Mouse (Mus musculus) forebrain, embryonic 10.5 days (tissue): ENCODE measurements at regions not wholly inside any gene's neighbourhood (a gene's known extent, or its start where the extent isn't known, plus 50 kb on each side); places are given as distances from the start of the nearest gene placed in this dataset.

Experiments used
- DNase-seq: peaks from one replicate; pipeline ENCODE4 v3.0.0-alpha.2; 2017; ENCODE audit warnings: low spot score; ENCODE audit errors: extremely low spot score
- H3K27ac ChIP-seq: fragments of 300-500 bp; sonication (generic); 2 replicates; pipeline ENCODE4 v1.5.1; 2016; ENCODE audit warnings: mild to moderate bottlenecking
- H3K27me3 ChIP-seq: fragments of 300-500 bp; sonication (generic); 2 replicates; pipeline ENCODE4 v1.6.1; 2016; ENCODE audit warnings: mild to moderate bottlenecking; ENCODE audit not compliant: poor library complexity, severe bottlenecking
- H3K36me3 ChIP-seq: fragments of 300-500 bp; sonication (generic); replicated peaks from 2 replicates; pipeline ENCODE4 v1.6.1; 2016; ENCODE audit warnings: mild to moderate bottlenecking, moderate library complexity
- H3K4me1 ChIP-seq: fragments of 300-500 bp; sonication (generic); 2 replicates; pipeline ENCODE4 v1.6.1; 2016
- H3K4me3 ChIP-seq: fragments of 300-500 bp; sonication (generic); 2 replicates; pipeline ENCODE4 v1.5.1; 2016; ENCODE audit warnings: mild to moderate bottlenecking, moderate library complexity
- H3K9me3 ChIP-seq: fragments of 300-500 bp; sonication (generic); 2 replicates; pipeline ENCODE4 v1.6.1; 2016; ENCODE audit warnings: mild to moderate bottlenecking, moderate library complexity
- WGBS: fragments of 180-500 bp; shearing (Covaris S2); methylation state at CpG from one replicate; pipeline ENCODE4 v1.1.7; 2016; 5-methylcytosine and 5-hydroxymethylcytosine counted together

GRCm38 (mm10) chr3:119950721-119951120, 166.5 kb upstream of the Ptbp2 start:
- Histone ChIP-seq H3K4me3 (no peak overlapping the region), H3K4me1 (peaks cover 56% of the 10 kb centered on the region), H3K9me3 (no peaks in the 10 kb centered on the region), H3K27ac (peak overlapping the region; percentile 83; the same call in 1 of the 2 replicates), H3K27me3 (no peaks in the 10 kb centered on the region), H3K36me3 (no peaks in the 10 kb centered on the region)
- WGBS = 92% methylated on average over 3 of the region's 3 CpGs
- no peak for DNase-seq

GRCm38 (mm10) chr3:119950070-119950469, 165.8 kb upstream of the Ptbp2 start:
- WGBS = 76% methylated on average over 2 of the region's 2 CpGs
- Histone ChIP-seq H3K36me3 (no peaks in the 10 kb centered on the region), H3K4me1 (peaks cover 57% of the 10 kb centered on the region), H3K27ac (peak overlapping the region; percentile 83), H3K27me3 (no peaks in the 10 kb centered on the region), H3K4me3 (no peak overlapping the region), H3K9me3 (no peaks in the 10 kb centered on the region)
- no peak for DNase-seq

- Histone ChIP-seq H3K4me3 (peak overlapping the region; percentile 42), H3K27ac (peak overlapping the region; percentile 83)
- WGBS = 13% methylated on average over 7 of the region's 7 CpGs
Observed at GRCm38 (mm10) chr3:119949620-119950019, 165.4 kb upstream of the Ptbp2 start.

GRCm38 (mm10) chr3:119949041-119949470, 164.8 kb upstream of the Ptbp2 start:
- Histone ChIP-seq H3K9me3 (no peaks in the 10 kb centered on the region), H3K27ac (peak overlapping the region; percentile 83), H3K4me1 (peaks cover 61% of the 10 kb centered on the region), H3K27me3 (no peaks in the 10 kb centered on the region), H3K4me3 (peak overlapping the region; percentile 42), H3K36me3 (no peaks in the 10 kb centered on the region)
- WGBS = 22% methylated on average over 17 of the region's 17 CpGs
- peak; percentile 66 for DNase-seq

More at GRCm38 (mm10) chr3:119949620-119950019, 165.4 kb upstream of the Ptbp2 start:
- no peaks in the 10 kb centered on the region for H3K27me3 ChIP-seq
- no peaks in the 10 kb centered on the region for H3K9me3 ChIP-seq
- peaks cover 57% of the 10 kb centered on the region for H3K4me1 ChIP-seq
- peak; percentile 47 for DNase-seq
- H3K36me3 ChIP-seq = no peaks in the 10 kb centered on the region

- Histone ChIP-seq H3K9me3 (no peaks in the 10 kb centered on the region), H3K27ac (peak overlapping the region; percentile 83), H3K27me3 (no peaks in the 10 kb centered on the region), H3K36me3 (no peaks in the 10 kb centered on the region), H3K4me1 (peaks cover 61% of the 10 kb centered on the region), H3K4me3 (no peak overlapping the region)
- WGBS = 20% methylated on average over 4 of the region's 4 CpGs
- peak; percentile 39 for DNase-seq
Observed at GRCm38 (mm10) chr3:119947126-119947525, 162.9 kb upstream of the Ptbp2 start.

GRCm38 (mm10) chr3:119944115-119944514, 159.8 kb upstream of the Ptbp2 start:
- Histone ChIP-seq H3K9me3 (no peaks in the 10 kb centered on the region), H3K27ac (no peak overlapping the region), H3K36me3 (no peaks in the 10 kb centered on the region), H3K4me3 (no peak overlapping the region), H3K4me1 (peaks cover 39% of the 10 kb centered on the region), H3K27me3 (no peaks in the 10 kb centered on the region)
- 68% methylated on average over 5 of the region's 5 CpGs for WGBS
- DNase-seq = no peak

GRCm38 (mm10) chr3:119939091-119939490, 154.8 kb upstream of the Ptbp2 start:
- H3K4me1 ChIP-seq = peaks cover under 1% of the 10 kb centered on the region; the same call in 1 of the 2 replicates
- DNase-seq = no peak
- no peak overlapping the region for H3K4me3 ChIP-seq
- H3K36me3 ChIP-seq = no peaks in the 10 kb centered on the region
- H3K27ac ChIP-seq = no peak overlapping the region
- H3K27me3 ChIP-seq = no peaks in the 10 kb centered on the region
- 96% methylated on average over 1 of the region's 1 CpGs for WGBS
- no peaks in the 10 kb centered on the region for H3K9me3 ChIP-seq

GRCm38 (mm10) chr3:119938425-119938824, 154.2 kb upstream of the Ptbp2 start:
- H3K27ac ChIP-seq = no peak overlapping the region
- WGBS = 84% methylated on average over 6 of the region's 6 CpGs
- H3K4me3 ChIP-seq = no peak overlapping the region
- no peak for DNase-seq
- H3K4me1 ChIP-seq = peaks cover 6% of the 10 kb centered on the region
- no peaks in the 10 kb centered on the region for H3K9me3 ChIP-seq
- no peaks in the 10 kb centered on the region for H3K36me3 ChIP-seq
- no peaks in the 10 kb centered on the region for H3K27me3 ChIP-seq

GRCm38 (mm10) chr3:119936526-119936925, 152.3 kb upstream of the Ptbp2 start:
- Histone ChIP-seq H3K9me3 (no peaks in the 10 kb centered on the region), H3K27ac (no peak overlapping the region), H3K4me1 (peaks cover 12% of the 10 kb centered on the region), H3K4me3 (no peak overlapping the region), H3K27me3 (no peaks in the 10 kb centered on the region), H3K36me3 (no peaks in the 10 kb centered on the region)
- WGBS = 68% methylated on average over 1 of the region's 1 CpGs
- no peak for DNase-seq

GRCm38 (mm10) chr3:119933049-119933511, 148.8 kb upstream of the Ptbp2 start:
- Histone ChIP-seq H3K4me3 (no peak overlapping the region), H3K9me3 (no peaks in the 10 kb centered on the region), H3K27me3 (no peaks in the 10 kb centered on the region), H3K4me1 (peaks cover 12% of the 10 kb centered on the region), H3K36me3 (no peaks in the 10 kb centered on the region), H3K27ac (no peak overlapping the region)
- DNase-seq = no peak
- 63% methylated on average over 5 of the region's 5 CpGs for WGBS

GRCm38 (mm10) chr3:119928281-119928680, 144.0 kb upstream of the Ptbp2 start:
- H3K27ac ChIP-seq = no peak overlapping the region
- peaks cover 4% of the 10 kb centered on the region for H3K4me1 ChIP-seq
- H3K4me3 ChIP-seq = no peak overlapping the region
- no peaks in the 10 kb centered on the region for H3K9me3 ChIP-seq
- no peaks in the 10 kb centered on the region for H3K27me3 ChIP-seq
- H3K36me3 ChIP-seq = no peaks in the 10 kb centered on the region
- no peak for DNase-seq
- 86% methylated on average over 2 of the region's 2 CpGs for WGBS

GRCm38 (mm10) chr3:119919501-119920141, 135.4 kb upstream of the Ptbp2 start:
- Histone ChIP-seq H3K4me1 (no peaks in the 10 kb centered on the region), H3K27ac (no peak overlapping the region), H3K4me3 (no peak overlapping the region), H3K27me3 (no peaks in the 10 kb centered on the region), H3K9me3 (no peaks in the 10 kb centered on the region), H3K36me3 (no peaks in the 10 kb centered on the region)
- DNase-seq = no peak
- 85% methylated on average over 4 of the region's 4 CpGs for WGBS

- H3K27me3 ChIP-seq = no peaks in the 10 kb centered on the region
- H3K9me3 ChIP-seq = no peaks in the 10 kb centered on the region
- H3K36me3 ChIP-seq = no peaks in the 10 kb centered on the region
- no peak overlapping the region for H3K27ac ChIP-seq
- H3K4me1 ChIP-seq = no peaks in the 10 kb centered on the region
- H3K4me3 ChIP-seq = no peak overlapping the region
- DNase-seq = no peak
- 83% methylated on average over 4 of the region's 4 CpGs for WGBS
Observed at GRCm38 (mm10) chr3:119915984-119916865, 132.0 kb upstream of the Ptbp2 start.
